Mouse (Mus musculus): ENCODE data around the gene Zfhx3.

- TF ChIP-seq CTCF (IDR thresholded peaks at IDR 0.05; ENCODE audit: low read depth, low read length) (no peak), TAL1 (conservative IDR thresholded peaks at IDR 0.05; ENCODE audit: low read depth, low read length) (no peak)
These were observed 1049.0 kb downstream of the Zfhx3 start for GRCm38 (mm10) chr8:108991395-108991794.
